In the genomic region with DNA sequence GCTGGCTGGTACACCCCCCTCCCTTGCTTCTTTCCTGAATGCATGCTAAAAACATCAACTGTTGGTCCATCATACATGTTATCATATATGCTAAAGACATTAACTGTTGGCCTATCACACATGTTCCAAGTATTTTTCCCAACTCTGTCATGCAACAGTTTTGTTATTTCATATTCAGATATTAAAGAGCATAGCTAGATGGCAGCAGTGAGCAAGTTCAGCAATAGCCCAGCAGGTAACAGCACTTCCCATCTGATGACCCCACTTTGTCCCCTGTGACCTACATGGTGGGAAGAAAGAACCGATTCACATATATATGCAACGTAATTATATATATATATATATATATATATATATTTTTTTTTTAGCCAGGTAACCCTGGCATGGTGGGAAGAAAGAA, we compare ENCODE assay signal across 9 mouse cellular contexts.
DNase-seq lines count a peak whose midpoint lies in the region; ATAC-seq and TF ChIP-seq lines count a peak whose summit lies in the region.
"Had no signal": no experiment of that assay in that cellular context is flagged by ENCODE, and none has a peak within 500 bp of the region (broad histone marks: within the 10 kb centered on the region; RNA-seq: fewer than 3 reads in every experiment).

No protein-coding gene starts in this region.

- H3K9ac ChIP-seq in kidney, embryonic 15.5 days = no peak overlapping the region
- H3K9ac ChIP-seq in CH12.LX (ENCODE audit: insufficient read depth, low read depth) = no peak overlapping the region
- H3K9ac ChIP-seq: embryonic facial prominence, embryonic 15.5 days had no signal

- in situ Hi-C loops in CH12.LX (cut with MboI; ENCODE audit: low pct_ligation_motif_present, low pct_unique_long_range_greater_than_20kb, low sequenced_read_pairs) = no loop called here

- H3K9me3 ChIP-seq in kidney, embryonic 15.5 days (replicated peaks) = no peaks in the 10 kb centered on the region
- no peaks in the 10 kb centered on the region for H3K9me3 ChIP-seq in CH12.LX (replicated peaks; ENCODE audit: low read length)
- H3K9me3 ChIP-seq: embryonic facial prominence, embryonic 15.5 days had no signal

- no peak overlapping the region for H3K4me3 ChIP-seq in kidney, adult 2 months (ENCODE audit: insufficient read depth, low read depth, low read length)
- H3K4me3 ChIP-seq in kidney, embryonic 15.5 days (replicated peaks) = no peak overlapping the region
- H3K4me3 ChIP-seq in CH12.LX (replicated peaks in 1 of 3; ENCODE audit: low read depth in 2 of 3, low read length in 2 of 3, poor library complexity in 1 of 3) = no peak overlapping the region
- H3K4me3 ChIP-seq: embryonic facial prominence, embryonic 15.5 days had no signal

- TF ChIP-seq POLR2A in kidney, adult 2 months (IDR thresholded peaks at IDR 0.05; ENCODE audit: low read depth, low read length) = no peak
- TF ChIP-seq POLR2A in CH12.LX (IDR thresholded peaks at IDR 0.05; ENCODE audit: low read depth, low read length) = no peak

- WGBS in kidney, adult 2 months = 33% methylated on average over 2 of the region's 2 CpGs
- WGBS in kidney, embryonic 15.5 days = 53% methylated on average over 2 of the region's 2 CpGs

- intact Hi-C loops in left cerebral cortex, postnatal 10 days (cut with DNase I) = loop anchor here (5.0 to 10.0 kb wide), 3 partner anchors 89 to 1026 kb away; a partner anchor contains a TSS

- H3K27me3 ChIP-seq in kidney, adult 2 months (replicated peaks; ENCODE audit: control insufficient read depth, insufficient read depth, low read length) = no peaks in the 10 kb centered on the region
- H3K27me3 ChIP-seq in kidney, embryonic 15.5 days = no peaks in the 10 kb centered on the region
- no peaks in the 10 kb centered on the region for H3K27me3 ChIP-seq in CH12.LX (replicated peaks)
- H3K27me3 ChIP-seq: embryonic facial prominence, embryonic 15.5 days had no signal

- no peak overlapping the region for H3K27ac ChIP-seq in kidney, adult 2 months (ENCODE audit: insufficient read depth, low read depth, low read length)
- no peak overlapping the region for H3K27ac ChIP-seq in kidney, embryonic 15.5 days
- no peak overlapping the region for H3K27ac ChIP-seq in CH12.LX (ENCODE audit: insufficient read depth, low read depth)
- H3K27ac ChIP-seq: embryonic facial prominence, embryonic 15.5 days had no signal

- no peaks in the 10 kb centered on the region for H3K36me3 ChIP-seq in kidney, adult 2 months (ENCODE audit: control insufficient read depth, insufficient read depth, low read length)
- H3K36me3 ChIP-seq in kidney, embryonic 15.5 days = 0 out of 2 replicates have a peak, but pooled peaks cover 7% of the 10 kb centered on the region
- no peaks in the 10 kb centered on the region for H3K36me3 ChIP-seq in CH12.LX (replicated peaks in 1 of 2; ENCODE audit: control insufficient read depth in 1 of 2, insufficient read depth in 1 of 2, low read length in 1 of 2)
- H3K36me3 ChIP-seq: embryonic facial prominence, embryonic 15.5 days had no signal

- no peak for ATAC-seq in kidney, embryonic 15.5 days (replicated peaks; ENCODE audit: low FRiP score)

- H3K4me1 ChIP-seq in kidney, adult 2 months (ENCODE audit: control insufficient read depth, insufficient read depth, low read length) = no peaks in the 10 kb centered on the region
- H3K4me1 ChIP-seq in kidney, embryonic 15.5 days = no peaks in the 10 kb centered on the region
- H3K4me1 ChIP-seq in CH12.LX (ENCODE audit: control insufficient read depth in 1 of 2, insufficient read depth in 2 of 2) = peaks cover 4 to 13% of the 10 kb centered on the region in 2 experiments; a peak in 3 of 4 replicates

- TF ChIP-seq EP300 in CH12.LX (IDR thresholded peaks at IDR 0.05; ENCODE audit: low read length) = no peak

- dilution Hi-C loops in CH12.LX (cut with MboI; ENCODE audit: extremely low pct_ligation_motif_present, extremely low pct_unique_long_range_greater_than_20kb, low sequenced_read_pairs) = no loop called here

- no peaks in the 10 kb centered on the region for H3K79me2 ChIP-seq in CH12.LX (replicated peaks; ENCODE audit: control insufficient read depth, extremely low read depth, insufficient read depth, poor library complexity, severe bottlenecking)

- TF ChIP-seq CTCF in kidney, adult 2 months (conservative IDR thresholded peaks at IDR 0.05; ENCODE audit: insufficient read depth, insufficient read length, low read depth, low read length) = peak; percentile 72
- peak; percentile 36 to 74; a peak in 2 of 4 replicates for TF ChIP-seq CTCF in CH12.LX (conservative IDR thresholded peaks at IDR 0.05 in 1 of 2, IDR thresholded peaks at IDR 0.05 in 1 of 2; ENCODE audit: low read depth in 2 of 2, low read length in 2 of 2)

- peak; percentile 54 for DNase-seq in kidney, adult 2 months
- DNase-seq in 416B (ENCODE audit: low read depth) (peak; percentile 74), CH12.LX (ENCODE audit: extremely low read depth) (peak; percentile 45)
- peak; percentile 42 to 54 for DNase-seq in cerebellum, postnatal 36 days
- DNase-seq in lung, postnatal 25 days (ENCODE audit: low spot score) = peak; percentile 58
- DNase-seq in ovary, postnatal 10 days (ENCODE audit: low spot score) = no peak
- DNase-seq in left cerebral cortex, postnatal 10 days (ENCODE audit: extremely low spot score in 1 of 2, low spot score in 2 of 2) = no peak

- no peak overlapping the region for H3K4me2 ChIP-seq in kidney, embryonic 15.5 days
- no peak overlapping the region for H3K4me2 ChIP-seq in CH12.LX (ENCODE audit: insufficient read depth, low read depth, poor library complexity, severe bottlenecking)
- H3K4me2 ChIP-seq: embryonic facial prominence, embryonic 15.5 days had no signal

- TF ChIP-seq RAD21 in CH12.LX (IDR thresholded peaks at IDR 0.05; ENCODE audit: low read depth, low read length) = peak; percentile 64

TF ChIP-seq in CH12.LX, 34 proteins besides CTCF, POLR2A, EP300 and RAD21:
- peak; percentile 76 for TF ChIP-seq SMC3 (IDR thresholded peaks at IDR 0.05; ENCODE audit: low read depth, low read length)
- TF ChIP-seq ZC3H11A (IDR thresholded peaks at IDR 0.05; ENCODE audit: low read depth, low read length) = no peak
TF ChIP-seq in CH12.LX: peak in this region for 1.

Comparison
In these comparisons a context has a peak if more than half of its experiments do, and no peak if none do; other contexts are left out.
1. DNase-seq: peak in kidney, adult 2 months (single experiment), 416B (single experiment), CH12.LX (single experiment), cerebellum, postnatal 36 days (2 of 2) and lung, postnatal 25 days (single experiment); none in ovary, postnatal 10 days (single experiment) and left cerebral cortex, postnatal 10 days (0 of 2).